Mouse (Mus musculus): ENCODE data around the gene Fam243.

The Fam243 gene

DNA sequence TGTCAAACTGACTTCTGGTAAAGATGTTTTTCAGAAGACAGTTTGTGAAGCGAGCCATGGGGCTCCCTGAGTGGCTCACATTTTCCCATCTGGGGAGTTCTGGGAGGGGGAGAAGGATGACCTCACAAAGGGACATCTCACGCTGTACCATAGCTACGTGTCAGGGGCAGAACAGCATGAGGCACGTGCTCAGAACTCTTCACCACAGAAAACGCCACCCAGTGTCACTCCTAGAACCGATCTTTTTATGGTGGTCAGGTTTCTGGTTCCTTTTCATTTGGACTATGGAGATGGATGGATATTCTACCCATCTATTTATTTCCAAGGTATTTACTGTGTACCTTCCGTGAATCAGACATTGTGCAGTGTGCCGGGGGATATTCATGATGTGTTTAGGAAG is at the start of gene Fam243:
TSS of gene Fam243 (minus strand) at position 101 of the 400 bp plus-strand sequence.
- no peak for DNase-seq

DNA sequence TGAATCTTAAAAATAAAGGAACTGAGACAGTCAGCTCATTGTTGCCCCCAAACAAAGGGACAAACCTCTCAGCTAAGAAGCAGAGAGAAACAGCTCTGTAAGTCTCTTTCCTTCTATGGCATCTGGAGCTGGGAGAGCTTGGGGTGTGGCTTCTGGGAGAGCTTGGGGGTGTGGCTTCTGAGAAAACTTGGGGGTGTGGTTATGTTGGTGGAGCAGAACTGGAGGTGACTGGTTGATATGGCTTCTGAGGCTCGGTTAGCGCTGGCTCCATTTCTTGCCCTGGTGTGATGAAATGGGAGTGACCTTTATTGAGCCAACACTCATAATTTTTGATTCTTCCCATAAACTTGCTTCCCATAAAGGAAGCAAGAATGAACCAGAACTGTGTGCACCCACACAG is 48.0 kb upstream of the Fam243 start:
- DNase-seq, result no peak

DNA sequence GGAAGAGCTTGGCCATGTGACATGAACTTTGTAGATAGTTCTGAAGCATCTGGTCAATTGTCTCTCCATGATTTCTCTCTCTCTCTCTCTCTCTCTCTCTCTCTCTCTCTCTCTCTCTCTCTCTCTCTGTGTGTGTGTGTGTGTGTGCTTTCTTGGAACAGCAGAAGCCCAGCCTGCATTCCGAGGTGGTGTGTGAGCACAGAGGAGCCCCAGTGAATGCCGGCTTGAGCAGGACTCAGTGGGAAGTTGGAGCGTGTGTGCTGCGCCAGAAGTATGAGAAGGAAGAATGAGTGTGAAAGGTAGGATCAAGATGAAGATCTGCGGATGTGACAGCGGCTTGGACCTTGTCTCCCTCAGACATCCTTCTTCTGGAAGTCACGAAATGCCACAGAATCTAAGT is 44.2 kb upstream of the Fam243 start:
- no peak for DNase-seq

DNA sequence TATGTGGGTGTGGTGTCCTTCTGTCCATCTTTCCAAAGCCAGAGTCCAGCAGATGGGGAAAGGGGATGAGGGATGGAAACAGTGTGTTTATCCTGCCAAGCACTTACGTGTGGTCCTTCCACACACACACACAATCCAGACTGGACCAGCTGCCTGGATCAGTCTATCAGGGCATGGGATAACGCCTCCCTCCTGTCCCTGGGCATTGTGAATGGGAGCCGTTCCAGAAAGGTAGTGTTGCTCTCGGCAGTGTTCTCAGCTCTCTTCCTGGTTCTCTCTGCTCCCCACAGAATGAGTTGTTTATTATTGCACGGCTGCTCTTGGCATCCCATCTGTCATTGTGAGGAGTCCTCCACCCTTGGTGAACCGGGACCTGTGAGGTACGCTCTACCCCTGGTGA is 39.5 kb upstream of the Fam243 start:
- DNase-seq, result no peak

DNA sequence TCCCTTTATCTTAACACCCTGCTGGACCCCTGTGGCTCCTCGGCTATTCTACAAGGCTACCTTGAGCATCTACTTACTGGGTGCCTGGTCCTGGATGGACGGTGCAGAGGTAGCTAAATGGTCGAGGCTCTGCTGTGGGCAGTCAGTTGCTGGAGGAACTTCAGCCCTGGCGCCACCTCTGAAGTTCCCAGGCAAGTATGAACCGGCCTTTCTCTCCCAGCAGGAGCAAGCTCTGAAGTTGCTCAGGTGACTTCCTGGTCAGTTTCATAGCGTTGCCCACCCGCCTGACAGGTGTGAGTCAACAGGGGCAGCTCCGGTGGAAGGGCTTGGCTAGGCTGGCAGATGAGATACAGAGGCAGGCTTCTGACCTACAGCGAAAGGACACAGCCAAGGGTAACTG is 38.0 kb upstream of the Fam243 start, which contains the start of gene Kcne1:
TSS of gene Kcne1 (minus strand) at position 240 of the 400 bp plus-strand sequence.
- no peak for DNase-seq

DNA sequence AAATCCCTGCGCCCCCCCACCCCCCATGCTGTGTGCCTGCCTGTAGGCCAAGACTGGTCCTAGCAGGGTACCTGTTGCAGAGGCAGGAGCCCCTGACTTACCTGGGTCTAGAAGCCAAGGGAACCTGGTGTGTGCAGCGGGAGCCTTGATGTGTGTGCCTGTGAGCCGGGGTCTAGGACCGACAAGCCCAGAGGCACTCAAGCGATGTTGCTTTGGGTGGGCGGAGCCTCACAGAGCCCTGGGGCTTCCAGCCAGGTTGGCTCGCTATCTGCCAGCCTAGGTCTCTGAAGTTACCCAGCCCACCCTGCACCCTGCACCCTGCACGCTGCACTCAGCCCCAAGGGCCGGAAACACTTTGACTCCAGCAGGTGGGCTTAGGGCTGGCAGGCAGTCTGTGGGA is 37.5 kb upstream of the Fam243 start:
- no peak for DNase-seq

DNA sequence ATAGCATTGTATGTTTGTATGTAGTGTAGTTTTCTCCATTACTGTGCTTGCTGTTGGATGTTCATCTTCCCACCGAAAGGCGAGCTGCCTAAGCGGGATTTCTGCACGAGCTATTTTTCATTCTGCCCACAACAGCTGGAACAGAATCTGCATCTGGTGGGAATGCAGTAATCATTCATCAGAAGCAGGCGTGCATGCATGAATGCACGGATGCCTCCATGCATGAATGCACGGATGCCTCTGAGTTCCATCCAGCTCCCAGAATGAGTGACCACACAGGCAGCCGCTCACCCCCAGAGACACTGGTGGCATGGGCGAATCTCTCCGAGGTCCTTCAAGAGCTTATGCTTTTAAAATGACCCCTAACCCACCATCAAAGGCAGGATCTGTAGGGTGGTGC is 36.3 kb upstream of the Fam243 start:
- no peak for DNase-seq

DNA sequence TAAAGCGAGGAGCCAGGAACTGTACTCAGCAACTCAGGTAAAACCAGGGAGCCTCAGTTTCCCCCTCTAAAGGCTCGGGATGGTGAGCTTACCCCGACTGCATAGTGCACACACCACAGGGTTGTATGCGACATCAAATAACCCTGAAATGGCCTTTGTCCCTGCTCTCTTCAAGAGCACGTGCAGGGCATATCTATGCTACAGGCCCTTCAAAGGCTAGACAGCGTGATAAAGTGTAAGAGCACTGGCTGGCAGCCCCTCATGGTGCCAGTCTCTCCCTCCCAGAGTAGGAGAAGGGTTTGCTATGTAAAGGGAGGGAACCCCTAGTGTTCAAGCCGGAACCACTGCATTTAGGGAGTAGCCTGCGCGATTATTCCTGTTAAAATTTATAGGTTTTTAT is 35.8 kb upstream of the Fam243 start:
- no peak for DNase-seq

DNA sequence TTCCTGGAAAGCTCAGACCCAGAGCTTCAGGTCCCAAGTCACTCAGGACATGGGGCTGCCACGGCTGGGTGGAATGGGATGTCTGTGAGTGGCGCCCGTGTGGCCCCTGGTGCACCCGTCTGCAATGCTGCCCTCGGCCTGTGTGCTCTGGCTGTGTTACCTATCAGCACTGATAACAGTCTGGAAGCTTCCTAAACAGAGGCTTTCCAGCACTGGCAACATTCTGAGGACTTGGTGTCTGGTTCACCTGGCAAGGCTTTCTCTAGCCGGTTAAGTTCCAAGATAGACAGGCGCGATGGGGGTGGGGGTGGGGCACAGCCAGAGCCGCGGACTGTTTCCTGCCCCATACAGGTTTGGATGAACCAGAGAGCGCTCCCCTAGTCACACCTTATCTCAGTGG is 34.7 kb upstream of the Fam243 start:
- no peak for DNase-seq

DNA sequence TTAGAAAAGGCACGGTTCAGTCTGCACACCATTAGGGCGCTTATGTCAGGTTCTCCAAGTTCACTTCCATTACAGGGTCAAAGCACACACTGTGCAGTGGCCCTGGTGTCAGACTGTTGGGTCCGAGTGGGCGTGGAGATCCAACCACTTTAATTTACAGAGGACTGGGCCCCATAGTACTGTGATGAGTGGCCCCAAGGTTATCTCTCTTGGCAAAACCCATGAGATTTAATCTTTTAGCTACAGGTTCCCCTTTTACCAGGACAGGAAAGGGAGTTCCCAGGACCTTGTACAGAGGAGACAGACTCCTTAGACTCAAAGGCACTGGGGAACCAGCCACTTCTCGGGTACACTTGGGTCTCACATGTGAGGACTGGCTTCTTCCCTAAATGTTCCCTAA is 34.1 kb upstream of the Fam243 start:
- no peak for DNase-seq

DNA sequence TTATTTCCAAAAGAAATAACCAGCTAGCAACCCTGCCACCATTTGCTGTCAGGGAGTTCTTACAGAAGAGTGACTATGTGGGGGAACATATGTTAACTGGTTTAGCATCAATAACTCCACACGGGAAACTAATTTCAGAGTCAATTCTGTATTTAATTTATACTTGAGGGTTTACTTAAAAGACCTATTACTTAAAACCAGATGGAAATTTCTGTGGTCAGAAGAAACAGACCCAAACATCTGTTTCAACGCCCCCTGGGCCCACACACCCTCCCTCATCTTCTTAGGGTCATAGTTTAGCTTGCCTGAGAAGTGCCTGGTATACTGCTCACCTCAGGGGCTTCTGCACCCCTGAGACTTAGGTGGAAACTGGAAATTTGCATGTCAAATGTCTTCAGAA is 32.7 kb upstream of the Fam243 start:
- no peak for DNase-seq

DNA sequence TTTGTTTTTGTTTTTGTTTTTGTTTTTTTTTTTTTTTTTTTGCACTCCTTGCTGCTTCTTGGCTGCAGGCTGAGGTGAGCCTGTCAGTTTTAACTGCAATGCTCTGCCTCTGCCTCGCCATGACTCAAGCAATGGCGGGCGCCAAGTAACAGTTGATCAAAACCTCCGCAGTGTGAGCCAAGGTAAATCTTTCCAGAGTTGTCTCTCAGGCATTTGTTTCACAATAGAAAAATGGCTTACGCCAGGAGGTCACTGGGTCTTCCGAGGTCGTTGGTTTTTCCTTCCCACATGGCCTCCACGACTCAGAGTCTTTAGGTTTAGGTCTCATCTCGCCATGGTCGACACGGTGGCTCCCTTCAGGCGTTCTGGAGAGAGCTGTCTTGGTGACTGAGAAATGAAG is 32.1 kb upstream of the Fam243 start:
- DNase-seq, result no peak

DNA sequence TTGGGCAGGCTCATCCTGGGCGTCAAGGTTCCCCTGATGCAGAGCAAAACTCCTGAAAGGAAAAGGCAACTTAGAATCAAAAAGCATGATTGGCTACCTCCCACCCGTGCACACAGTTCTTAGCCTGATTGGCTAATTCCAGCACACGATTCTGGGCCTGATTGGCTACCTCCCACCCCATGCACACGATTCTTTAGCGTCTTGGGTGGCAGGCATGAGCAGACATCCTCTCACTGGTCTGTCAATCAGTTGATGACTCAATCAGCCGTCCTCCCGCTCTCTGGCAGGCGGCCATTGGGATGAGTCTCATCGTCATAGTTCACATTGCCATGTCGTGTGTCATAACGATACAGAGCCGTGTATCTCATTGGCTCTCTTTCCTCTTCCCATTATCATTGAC is 27.7 kb upstream of the Fam243 start:
- DNase-seq, result no peak

DNA sequence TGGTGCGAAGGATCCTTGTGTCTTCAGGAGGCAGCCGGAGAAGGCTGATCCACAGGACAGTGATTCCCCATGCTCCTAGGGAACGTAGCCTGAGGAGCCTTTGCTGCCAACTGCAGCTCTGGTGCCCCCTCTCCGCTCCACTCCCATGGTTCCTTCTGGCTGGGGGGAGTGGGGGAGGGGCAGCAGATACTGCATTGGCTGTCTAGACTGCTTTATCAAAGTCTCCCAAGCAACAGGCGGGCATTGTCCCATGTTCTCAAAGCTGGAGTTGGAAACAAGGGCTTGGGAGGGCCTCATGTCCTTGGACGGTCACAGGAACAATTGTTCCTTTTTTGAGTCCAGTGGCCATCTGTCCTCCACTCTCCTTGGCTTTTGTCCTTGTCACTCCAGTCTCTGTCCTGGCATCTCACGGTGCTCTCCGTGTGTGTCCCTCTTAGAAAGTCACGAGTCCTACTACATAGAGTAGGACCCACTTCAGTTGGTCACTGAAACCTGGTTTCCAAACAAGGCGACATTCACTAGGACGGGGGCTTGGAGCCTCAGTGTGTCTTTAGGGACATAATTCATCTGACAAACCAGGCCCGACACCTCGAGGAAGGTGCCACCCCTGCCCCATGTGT is 25.2 kb upstream of the Fam243 start:
- no peak for DNase-seq

DNA sequence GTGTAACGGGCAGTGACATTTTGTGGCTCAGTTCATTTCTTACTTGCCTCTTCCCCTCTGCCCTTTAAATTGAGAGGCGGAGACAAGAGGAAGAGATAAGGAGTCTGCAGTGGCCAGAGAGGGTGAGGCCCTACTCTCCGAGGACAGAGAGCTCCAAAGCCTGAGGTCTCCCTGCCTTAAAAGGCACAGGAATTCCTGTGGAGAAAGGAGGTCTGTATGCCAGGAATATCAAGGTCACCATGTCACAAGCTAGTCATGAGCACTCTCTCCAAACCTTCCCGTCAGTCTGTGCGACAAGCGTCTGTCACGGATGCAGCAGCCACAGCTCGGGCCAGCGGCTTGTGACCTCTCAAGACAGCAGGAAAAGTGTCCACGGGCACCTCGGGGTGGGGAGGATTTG is 23.9 kb upstream of the Fam243 start:
- no peak for DNase-seq

DNA sequence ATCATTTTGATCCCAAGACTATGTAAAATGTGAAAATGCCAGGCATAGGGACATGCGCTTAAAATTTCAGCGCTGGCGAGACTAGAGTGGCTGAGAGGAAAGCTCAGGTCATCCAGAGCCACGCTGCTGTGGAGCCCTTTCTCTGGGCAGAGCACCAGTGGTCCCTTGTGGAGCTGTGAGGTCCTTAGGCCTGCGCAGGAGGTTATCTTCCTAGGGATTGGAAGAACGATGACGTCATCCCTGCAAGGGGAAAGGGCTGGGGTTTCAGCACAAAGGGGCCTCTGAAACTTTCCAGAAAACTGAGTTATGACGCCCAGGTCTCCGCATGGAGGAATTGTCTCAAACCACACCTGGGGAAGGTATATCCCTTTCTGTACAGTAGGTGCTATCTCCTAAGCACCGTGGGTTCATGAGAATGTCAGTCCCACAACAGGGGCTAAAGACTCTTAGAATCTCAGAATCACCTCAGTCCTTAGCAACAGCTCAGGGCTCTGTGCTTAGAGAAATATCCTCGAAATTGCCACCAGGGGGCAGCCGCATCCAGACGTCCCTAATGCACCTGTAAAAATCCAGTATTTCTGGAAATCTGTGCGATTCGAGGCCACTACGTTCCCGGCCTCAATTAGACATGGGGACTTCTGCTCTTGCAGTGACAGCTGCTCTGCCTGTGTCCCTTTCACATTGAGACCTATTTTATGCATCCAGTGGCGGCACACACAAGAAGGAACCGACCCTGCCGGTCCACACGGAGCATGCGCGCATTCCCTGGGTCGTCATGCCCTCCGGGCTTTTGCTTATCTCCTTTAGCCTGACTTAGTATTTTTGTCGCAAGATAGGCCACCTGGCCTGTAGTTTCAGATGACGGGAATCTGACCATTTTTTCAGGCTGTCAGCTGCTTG is 19.6 kb upstream of the Fam243 start:
- DNase-seq, result no peak

DNA sequence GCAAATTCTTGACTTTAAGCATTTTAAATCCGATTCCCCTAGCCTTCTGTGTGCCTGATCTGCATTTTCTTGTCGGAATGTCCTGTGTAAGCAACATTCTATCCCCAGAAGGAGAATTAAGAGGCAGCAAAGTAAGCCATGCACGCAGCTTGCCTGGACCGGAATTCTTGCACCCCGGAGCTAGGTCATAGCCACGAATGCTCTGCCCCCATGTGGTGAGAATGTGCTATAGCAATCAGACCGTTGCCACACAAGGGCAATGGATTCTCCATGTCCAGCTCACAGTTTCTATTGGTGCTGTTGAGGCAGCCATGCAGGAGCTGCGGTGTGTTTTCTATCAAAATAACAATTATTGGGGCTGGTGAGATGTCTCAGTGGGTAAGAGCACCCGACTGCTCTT is 15.0 kb upstream of the Fam243 start:
- DNase-seq, result peak; percentile 18 to 22

DNA sequence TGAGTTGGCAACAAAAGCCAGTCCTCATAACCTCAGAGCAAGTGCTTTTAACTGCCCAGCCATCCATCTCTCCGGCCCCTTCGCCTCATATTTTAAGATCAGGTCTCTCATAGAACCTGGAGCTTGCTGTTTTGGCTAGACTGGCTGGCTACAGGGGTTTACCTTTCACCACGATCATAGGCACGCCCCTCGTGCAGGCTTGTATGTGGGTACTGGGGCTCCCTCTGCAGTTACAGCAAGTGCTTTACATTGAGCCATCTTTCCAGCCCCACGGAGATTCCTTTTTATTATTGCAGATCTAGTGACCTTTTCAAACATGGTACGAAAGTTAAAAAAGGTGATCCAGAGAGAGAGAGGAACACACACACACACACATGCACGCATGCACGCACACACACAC is 13.4 kb upstream of the Fam243 start:
- no peak for DNase-seq

DNA sequence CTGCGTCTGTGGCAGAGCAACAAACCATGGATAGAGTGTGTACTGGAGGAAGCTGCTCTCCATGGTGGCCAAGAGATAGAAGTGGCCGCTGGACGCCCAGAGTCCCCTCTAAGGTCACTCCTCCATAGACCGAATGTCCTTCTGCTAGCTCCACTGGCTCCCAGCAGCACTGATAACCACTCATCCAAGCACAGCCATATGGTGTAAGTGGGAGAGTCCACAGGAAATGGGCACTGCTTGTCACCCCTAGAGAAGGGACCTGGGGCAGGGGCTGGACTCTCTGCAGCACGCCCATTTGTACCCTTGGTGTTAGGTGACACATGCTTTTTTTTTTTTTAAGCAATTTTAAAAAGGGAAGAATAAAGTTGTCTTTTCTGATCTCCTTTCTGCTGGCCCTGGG is 9.7 kb upstream of the Fam243 start:
- DNase-seq, result no peak

DNA sequence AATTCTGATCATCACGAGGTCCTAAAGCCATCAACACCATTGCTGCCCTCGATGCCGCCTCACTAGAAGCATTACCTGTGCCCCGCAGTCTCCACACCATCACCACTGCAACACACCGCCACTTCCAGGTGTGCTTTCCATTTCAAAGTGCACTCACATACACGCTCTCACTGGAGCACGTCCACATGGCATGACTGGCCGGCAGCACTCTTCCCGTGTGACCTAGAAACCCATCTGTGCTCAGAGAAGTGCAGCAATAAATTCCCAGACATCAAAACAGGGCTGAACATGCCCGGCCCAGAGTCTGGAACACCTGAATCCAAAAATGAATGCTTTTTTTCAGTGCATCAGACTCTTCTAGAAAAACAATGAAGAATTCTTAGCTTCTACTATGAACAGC is 6.7 kb upstream of the Fam243 start:
- DNase-seq, result no peak

DNA sequence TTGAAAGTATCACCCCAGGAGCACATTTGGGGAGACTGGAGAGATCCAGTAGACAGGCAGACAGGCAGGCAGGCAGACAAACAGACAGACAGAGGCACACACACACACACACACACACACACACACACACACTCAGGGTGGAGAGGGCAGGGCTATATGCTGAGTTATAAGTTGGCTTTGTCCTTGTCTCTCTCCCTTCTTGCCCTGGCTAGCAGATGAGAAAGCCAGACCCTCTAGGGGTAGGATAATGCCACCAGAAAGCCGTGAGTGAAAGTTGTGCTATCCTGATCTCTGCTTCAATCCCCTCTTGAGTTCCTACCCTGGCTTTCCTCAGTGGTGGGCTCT is 3.8 kb upstream of the Fam243 start:
- DNase-seq, result no peak

DNA sequence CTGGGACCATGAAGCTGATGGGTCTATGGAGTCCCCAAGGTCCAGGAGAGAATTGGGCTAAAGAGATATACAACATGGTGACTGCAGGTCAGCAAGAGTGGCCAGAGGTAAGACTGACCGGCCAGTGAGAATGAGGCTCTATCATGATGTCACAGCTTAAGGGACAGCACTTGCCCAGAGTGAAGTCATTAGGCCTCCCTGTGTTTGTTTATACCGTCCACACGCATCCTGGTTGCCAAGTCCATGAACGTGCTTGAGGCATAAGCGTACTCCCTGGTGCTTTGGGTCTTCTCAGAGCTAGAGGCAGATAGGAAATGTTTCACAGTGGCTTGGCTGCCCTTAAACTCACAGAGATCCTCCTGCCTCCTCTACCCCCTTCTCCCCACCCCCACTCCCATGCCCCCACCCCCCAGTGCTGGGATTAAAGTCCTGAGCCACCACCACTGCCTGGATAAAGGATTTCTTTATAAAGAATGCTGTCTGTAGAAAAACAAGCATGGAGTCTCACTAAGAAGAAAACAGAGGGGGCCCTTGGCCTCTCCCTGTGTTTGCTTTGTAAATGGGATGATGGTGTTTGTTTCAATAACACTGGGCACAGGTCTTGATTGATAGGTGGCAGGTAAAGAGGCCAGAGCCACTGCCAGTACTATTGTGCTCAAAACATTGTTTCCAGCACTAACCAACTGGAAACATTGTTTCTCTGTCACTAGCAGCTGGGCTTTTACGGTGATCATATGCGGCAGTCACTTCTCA is 3.2 kb upstream of the Fam243 start:
- no peak for DNase-seq

DNA sequence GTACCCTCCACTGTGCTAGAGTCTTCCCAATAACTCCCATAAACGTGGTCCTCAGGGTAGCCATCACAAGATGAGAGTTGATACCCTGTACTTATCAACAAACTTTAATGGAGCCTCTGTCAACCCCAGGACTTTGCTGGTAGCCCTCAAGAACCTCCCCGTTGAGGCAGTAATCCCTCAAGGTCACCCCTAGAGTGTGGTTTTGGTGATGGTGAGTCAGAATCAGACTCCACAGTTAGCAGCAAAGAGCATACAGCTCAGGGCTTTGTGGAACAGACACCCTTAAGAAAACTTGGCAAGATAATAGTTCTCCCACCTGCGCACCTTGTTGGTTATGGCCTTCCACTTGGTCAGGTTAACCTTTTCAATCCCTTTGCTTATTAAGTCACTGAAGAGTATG is 880 bp downstream of the Fam243 start:
- no peak for DNase-seq
